Mouse (Mus musculus): ENCODE measurements around the gene Nynrin.
A peak's percentile ranks its signal among the peaks of the same experiment; 100 is the strongest.

Nynrin gene

DNA sequence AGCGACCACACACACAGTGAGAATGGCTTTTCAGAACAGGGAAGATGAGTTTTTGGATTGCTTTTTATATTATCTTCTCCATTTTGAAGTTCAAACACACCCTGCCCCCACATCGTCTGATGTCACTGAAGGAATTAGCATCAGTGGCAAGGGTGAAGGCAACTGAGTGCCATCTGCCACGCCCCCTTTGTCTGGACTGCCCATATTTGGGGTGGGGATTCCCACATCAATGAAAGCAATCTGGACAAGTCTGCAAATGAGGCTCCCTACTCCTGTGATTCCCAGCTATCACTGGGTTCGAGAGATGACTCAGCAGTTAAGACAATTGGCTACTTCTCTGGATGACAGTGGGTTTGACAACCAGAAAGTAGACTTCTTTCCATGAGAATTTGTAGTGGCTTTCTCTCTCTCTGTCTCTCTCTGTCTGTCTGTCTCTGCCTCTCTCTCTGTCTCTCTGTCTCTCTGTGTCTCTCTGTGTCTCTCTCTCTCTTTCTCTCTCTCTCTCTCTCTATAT is 12.9 kb upstream of the Nynrin start:
- no peak for DNase-seq (ENCODE audit: low spot score in 2 of 2)

DNA sequence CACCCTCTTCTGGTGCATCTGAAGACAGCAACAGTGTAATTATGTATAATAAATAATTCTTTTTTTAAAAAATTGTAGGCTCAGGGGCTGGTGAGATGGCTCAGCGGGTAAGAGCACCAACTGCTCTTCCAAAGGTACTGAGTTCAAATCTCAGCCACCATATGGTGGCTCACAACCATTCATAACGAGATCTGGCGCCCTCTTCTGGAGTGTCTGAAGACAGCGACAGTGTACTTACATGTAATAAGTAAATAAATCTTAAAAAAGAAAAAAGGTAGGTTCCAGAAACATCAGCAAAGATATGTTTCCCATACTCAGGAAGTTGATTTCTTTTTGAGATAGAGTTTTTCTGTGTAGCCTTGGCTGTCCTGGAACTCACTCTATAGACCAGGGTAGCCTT is 11.0 kb upstream of the Nynrin start:
- no peak for DNase-seq (ENCODE audit: low spot score in 2 of 2)

DNA sequence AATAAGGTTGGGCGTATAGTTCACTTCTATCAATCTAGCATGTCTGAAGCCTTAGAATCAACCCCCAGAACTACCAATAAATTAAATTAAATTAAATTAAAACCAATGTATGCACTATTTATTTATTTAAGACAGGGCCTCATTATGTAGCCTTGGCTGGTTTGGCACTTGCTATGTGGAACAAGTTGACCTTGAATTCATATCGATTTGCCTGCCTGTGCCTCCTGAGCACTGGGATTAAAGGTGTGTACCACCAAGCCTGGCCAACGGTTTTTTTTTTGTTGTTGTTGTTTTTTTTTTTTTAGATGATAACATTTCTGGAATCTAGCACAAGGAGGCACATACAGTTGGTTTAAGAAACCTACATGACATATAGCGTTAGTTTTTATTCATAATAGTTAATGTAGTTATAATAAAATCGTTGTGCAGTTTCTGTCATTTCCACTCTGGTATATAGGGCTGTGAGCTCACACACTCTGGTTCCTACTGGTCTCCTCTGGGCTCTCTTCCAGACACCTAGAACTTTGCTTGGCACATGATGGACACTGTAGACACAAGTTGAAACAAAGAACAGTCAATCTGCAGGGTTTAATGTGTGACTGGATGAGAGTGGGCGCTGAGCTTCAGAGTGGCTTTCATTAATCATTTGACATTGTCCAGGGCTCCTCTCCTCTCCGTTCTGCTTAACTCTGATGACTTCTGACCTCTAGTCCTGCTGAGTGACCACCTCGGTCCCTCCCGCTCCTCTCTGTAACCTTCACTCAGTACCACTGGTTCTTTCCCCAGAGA is 8.1 kb upstream of the Nynrin start:
- no peak for DNase-seq (ENCODE audit: low spot score in 2 of 2)

GRCm38 (mm10) chr14:55850885-55851284 is 2.9 kb upstream of the Nynrin start:
- DNase-seq (ENCODE audit: low spot score in 2 of 2) = no peak

- no peak for DNase-seq (ENCODE audit: low spot score in 2 of 2)
These were observed 911 bp upstream of the Nynrin start for GRCm38 (mm10) chr14:55852646-55853551.

GRCm38 (mm10) chr14:55854406-55855100 is 743 bp downstream of the Nynrin start:
- DNase-seq (ENCODE audit: low spot score in 2 of 2) = no peak

DNA sequence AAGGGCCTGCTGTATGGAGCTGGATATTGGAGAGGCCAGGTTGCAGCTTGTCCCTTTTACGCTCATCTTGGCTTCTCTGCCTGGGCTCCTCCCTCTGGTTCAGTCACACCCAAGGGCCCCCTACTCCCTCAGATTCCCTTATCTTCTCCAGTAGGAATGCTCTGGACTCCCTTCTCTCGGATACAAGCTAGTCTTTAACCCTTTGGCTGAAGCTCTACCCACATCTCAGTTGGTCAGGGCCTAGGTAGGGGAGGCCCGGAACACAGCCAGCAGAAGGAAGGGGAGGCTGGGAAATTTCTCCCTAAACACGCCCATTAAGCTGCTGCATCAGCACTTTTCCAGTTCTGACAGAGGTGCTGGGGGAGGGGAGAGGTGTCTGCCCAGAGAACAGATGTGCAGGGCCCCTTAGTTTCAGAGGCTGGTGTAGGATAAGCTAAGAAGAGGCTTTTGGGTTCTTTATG is 1.3 kb downstream of the Nynrin start:
- peak; percentile 53 to 59 for DNase-seq (ENCODE audit: low spot score in 2 of 2)

- DNase-seq (ENCODE audit: low spot score in 2 of 2) = no peak
These were observed 3.8 kb downstream of the Nynrin start for GRCm38 (mm10) chr14:55857588-55857987.

DNA sequence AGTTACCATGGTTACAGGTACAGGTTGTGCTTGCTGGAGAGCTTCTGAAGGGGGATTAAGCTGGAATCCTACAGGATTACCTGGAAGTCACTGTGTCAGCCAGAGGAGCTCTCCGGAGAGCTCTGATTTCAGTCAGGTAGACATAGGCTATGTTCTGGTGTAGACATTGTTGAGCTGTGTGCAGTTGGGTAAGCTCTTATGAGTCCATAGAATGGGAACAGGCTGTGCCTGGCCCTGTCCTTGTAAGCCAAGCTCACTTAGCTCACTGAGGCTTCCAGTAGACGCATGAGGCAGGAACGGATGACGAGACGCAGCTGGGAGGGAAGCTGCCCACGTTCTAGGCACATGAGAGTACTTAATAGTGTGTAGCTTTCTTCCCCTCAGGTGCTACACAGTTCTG is 8.4 kb downstream of the Nynrin start:
- no peak for DNase-seq (ENCODE audit: low spot score in 2 of 2)

DNA sequence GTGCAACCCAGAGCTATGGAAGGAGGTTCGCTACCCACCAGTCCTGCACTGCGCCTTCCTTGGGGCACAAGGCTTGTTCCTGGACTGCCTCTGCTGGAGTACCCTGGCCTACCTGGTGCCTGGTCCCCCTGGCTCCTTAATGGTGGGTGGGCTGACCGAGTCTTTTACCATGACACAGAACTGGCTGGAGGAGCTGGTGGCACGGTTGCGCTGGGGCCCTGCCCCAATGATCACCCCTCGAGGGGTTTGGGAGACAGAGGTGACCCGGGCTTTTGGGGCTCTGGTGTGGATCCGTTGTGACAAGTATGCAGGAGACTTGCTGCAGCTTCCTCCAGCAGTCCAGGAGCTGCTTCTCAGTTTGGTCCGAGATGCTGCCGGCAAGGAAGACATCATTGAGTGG is 9.2 kb downstream of the Nynrin start:
- DNase-seq (ENCODE audit: low spot score in 2 of 2) = no peak

GRCm38 (mm10) chr14:55863773-55864172 is 10.0 kb downstream of the Nynrin start:
- peak; percentile 65 to 83 for DNase-seq (ENCODE audit: low spot score in 2 of 2)

DNA sequence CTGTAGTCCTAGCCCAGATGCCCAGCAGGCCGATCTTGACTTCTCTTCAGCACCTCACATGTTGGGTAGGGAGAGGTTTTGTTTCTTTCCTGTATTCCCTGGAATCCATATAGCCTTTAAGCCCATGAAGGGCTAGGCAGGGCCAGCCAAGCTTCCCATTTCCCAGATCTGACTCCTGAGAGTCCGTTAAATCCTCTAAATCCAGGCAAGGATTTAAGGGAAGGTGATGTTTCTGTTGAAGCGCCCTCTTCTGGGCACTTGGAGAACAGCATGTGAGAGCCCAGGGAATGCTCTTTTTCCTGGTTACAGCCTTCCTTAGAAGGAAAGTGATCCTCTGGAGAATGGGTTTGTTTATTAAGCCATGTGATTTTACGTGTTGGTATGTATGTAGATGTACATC is 13.2 kb downstream of the Nynrin start:
- no peak for DNase-seq (ENCODE audit: low spot score in 2 of 2)

- no peak for DNase-seq (ENCODE audit: low spot score in 2 of 2)
These were observed 14.6 kb downstream of the Nynrin start for GRCm38 (mm10) chr14:55868230-55869026.

GRCm38 (mm10) chr14:55869538-55869937 is 15.7 kb downstream of the Nynrin start:
- DNase-seq (ENCODE audit: low spot score in 2 of 2) = no peak

- DNase-seq (ENCODE audit: low spot score in 2 of 2) = no peak
These were observed 18.2 kb downstream of the Nynrin start for GRCm38 (mm10) chr14:55872039-55872438.

DNA sequence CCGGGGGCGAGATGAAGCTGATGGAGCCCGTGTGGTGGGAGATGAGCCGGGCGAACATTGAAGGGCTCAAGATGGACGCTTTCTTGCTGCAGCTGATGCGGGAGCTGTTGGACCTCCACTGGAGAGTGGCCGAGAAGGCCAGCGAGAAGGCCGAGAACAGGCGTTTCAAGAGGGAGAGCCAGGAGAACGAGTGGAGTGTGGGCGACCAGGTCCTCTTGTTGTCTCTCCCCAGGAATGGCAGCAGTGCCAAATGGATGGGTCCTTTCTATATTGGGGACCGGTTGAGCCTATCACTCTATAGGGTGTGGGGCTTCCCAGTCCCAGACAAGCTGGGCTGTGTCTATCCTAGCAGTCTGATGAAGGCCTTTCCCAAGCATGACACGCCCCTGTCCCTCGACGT is 18.7 kb downstream of the Nynrin start:
- DNase-seq (ENCODE audit: low spot score in 2 of 2) = no peak

DNA sequence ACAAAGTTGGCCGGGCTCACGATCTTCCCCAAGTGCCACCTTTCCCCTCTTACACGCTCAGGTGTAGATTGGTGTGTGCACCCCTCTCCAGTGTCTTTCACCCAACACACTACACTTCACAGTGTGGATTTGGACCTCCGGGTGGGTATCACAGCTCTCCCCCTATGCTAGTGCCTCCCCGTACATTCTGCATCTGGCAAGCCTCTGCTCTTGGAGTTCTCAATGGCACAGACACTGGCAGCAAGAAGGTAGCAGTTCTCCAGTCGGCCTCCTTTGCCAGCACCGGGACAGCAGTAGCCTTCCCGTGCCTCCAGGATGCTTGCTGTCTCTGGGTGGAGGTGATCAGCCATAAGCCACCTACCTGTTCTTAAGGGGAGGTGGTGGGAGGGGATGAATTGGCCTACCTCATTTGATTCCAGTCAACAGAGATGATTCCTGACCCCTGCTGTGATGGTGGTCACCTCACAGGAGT is 19.5 kb downstream of the Nynrin start:
- no peak for DNase-seq (ENCODE audit: low spot score in 2 of 2)

DNA sequence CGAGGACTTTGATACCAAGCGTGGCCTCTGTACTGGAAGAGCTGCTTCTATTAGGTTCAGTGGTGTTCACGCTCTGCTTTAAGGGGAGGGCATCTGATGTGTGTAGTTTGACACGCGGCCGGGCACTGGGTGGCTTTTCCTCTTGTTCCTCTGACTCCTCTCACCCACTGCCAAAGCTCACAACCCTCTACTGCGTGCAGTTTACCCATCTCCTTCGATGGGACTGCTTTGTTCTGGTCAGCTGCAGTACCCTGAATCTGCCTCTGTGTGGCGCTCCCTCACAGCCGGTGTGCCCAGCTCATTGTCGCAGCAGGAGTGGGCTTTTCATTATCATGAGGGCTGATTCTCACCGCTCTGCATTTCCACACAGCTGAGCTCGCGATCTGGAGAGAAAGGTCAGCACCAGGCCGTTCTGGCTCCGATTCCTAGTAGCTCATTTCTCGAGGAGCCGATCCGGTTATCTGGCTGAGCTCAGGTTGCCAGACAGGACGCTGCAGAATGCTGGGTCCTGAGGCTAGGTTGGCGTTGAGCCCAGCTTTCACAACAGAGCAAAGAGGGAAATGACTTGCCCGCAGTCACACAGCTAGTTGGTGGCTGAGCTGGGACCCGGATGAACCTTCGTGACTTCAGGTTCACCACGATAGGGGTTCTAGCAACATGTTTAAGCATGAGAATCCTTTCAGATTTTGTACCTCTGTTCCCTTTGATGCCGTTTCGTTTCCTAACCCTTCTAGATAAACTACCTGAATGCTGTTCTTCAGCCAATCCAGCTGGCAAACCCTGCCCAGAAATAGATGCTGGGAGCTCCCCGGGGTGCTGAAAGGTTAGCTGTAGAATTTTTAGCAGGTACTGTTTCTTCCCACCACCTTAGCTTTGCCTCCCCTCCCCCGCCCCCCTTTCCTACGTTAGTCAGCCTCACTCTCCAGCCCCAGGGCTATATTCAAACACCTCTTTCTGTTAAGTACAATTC is 20.2 kb downstream of the Nynrin start:
- DNase-seq (ENCODE audit: low spot score in 2 of 2) = peak; percentile 70 to 84

- DNase-seq (ENCODE audit: low spot score in 2 of 2) = no peak
These were observed 23.9 kb downstream of the Nynrin start for GRCm38 (mm10) chr14:55877469-55878315.

All from urinary bladder, postnatal 4 days (tissue).